Mouse (Mus musculus) liver, embryonic 16.5 days (tissue): ENCODE results near the gene Rbm8a2. TPM values are rescaled to one million over a fixed set of nuclear protein-coding genes. Genes with fewer than 3 reads are reported as not detected.

Experiments used
- ATAC-seq: fragments of 200-750 bp; cut with Nextera tagmentation; 2 replicates; pipeline ENCODE4 v1.8.0; 2017; ENCODE audit warnings: low read depth, mild to moderate bottlenecking, moderate number of reproducible peaks, moderate library complexity
- H3K27ac ChIP-seq: fragments of 300-500 bp; sonication (generic); 2 replicates; pipeline ENCODE4 v1.5.1; 2014; ENCODE audit warnings: mild to moderate bottlenecking, low read length
- H3K27me3 ChIP-seq: fragments of 300-500 bp; sonication (generic); 2 replicates; pipeline ENCODE4 v1.6.1; 2014; ENCODE audit warnings: low read depth, low read length, mixed read lengths; ENCODE audit not compliant: control insufficient read depth, insufficient read depth
- H3K36me3 ChIP-seq: fragments of 300-500 bp; sonication (generic); 2 replicates; pipeline ENCODE4 v1.6.1; 2014; ENCODE audit warnings: mild to moderate bottlenecking; ENCODE audit not compliant: control insufficient read depth, insufficient read depth
- H3K4me1 ChIP-seq: fragments of 300-500 bp; sonication (generic); 2 replicates; pipeline ENCODE4 v1.6.1; 2014; ENCODE audit warnings: low read depth, low read length, mixed read lengths; ENCODE audit not compliant: control insufficient read depth
- H3K4me2 ChIP-seq: fragments of 300-500 bp; sonication (generic); 2 replicates; pipeline ENCODE4 v1.6.1; 2014; ENCODE audit warnings: low read depth, low read length, mixed read lengths
- H3K4me3 ChIP-seq: fragments of 300-500 bp; sonication (generic); 2 replicates; pipeline ENCODE4 v1.5.1; 2014; ENCODE audit warnings: low read depth, mild to moderate bottlenecking, low read length
- H3K9ac ChIP-seq: fragments of 300-500 bp; sonication (generic); 2 replicates; pipeline ENCODE4 v1.6.1; 2014; ENCODE audit warnings: low read depth, low read length
- H3K9me3 ChIP-seq: fragments of 300-500 bp; sonication (generic); replicated peaks from 2 replicates; pipeline ENCODE4 v1.6.1; 2016; ENCODE audit warnings: low read length; ENCODE audit not compliant: control insufficient read depth
- WGBS: fragments of 180-500 bp; shearing (Covaris S2); extraction: QIAGEN DNeasy Blood & Tissue Kit; methylation state at CpG from one replicate; pipeline ENCODE4 v1.1.7; 2014; ENCODE audit not compliant: insufficient replicate concordance; 5-methylcytosine and 5-hydroxymethylcytosine counted together
- polyA plus RNA-seq: library from polyadenylated mRNA; unstranded; fragments of >200 nt; fragmentation: Nextera tagmentation; extraction: Ambion mirVana; gene quantifications from 2 replicates; pipeline ENCODE4 v1.2.1, GENCODE M21; 2015

Rbm8a2 gene
- polyA plus RNA-seq, 1 experiment from 2014 or later, result 0.14 TPM

DNA sequence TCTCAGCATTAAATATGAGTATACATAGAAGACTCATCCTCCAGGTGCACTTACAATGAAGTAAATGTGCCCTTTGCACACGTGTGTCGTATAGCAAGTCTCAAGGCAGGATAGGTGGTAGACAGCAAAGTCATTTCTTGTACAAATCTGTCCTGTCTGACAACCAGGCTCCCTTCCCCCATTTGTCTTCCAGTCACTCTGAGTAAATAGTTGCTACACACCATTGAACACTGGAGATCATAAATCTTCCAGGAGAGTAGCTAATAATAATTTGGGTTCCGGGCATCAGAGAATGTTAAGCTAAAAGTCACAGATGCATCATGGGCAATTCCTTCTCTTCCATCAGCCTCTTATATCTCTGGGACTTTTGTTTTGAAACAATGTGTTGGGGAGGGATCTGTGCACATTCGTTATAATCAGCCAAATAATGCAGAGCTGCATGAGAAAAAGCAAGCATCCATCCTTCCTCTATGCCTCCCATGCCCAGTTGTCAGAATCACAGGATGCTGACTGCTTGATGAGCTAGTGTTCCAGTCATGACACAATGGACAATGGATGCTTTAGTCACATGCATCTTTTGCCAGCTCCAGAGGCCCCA, 32.1 kb downstream of the Rbm8a2 start:
- H3K27me3 ChIP-seq, result no peaks in the 10 kb centered on the region
- H3K36me3 ChIP-seq, result no peaks in the 10 kb centered on the region
- no peak overlapping the region for H3K9ac ChIP-seq
- H3K4me1 ChIP-seq, result no peaks in the 10 kb centered on the region
- H3K27ac ChIP-seq, result no peak overlapping the region
- no peak for ATAC-seq
- no peak overlapping the region for H3K4me3 ChIP-seq
- H3K4me2 ChIP-seq, result no peak overlapping the region
- no peaks in the 10 kb centered on the region for H3K9me3 ChIP-seq
- 49% methylated on average over 4 of the region's 4 CpGs for WGBS

DNA sequence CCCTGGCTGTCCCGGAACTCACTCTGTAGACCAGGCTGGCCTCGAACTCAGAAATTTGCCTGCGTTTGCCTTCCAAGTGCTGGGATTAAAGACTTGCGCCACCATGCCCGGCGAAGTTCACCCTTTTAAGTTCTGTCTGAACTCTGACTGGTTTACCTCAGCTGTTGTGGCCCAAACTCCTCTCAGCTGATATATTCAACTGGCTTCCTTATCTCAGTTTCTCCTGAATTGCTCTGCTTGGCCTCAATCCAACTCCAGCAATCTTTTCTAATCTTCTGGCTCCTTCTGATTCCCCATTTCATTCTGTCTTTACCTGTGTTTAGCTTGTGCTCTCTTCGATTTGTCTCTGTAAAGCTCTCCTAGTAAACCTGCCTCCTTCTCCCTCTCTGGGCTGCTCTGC, 35.7 kb downstream of the Rbm8a2 start:
- ATAC-seq, result no peak
- Histone ChIP-seq H3K9ac (no peak overlapping the region), H3K36me3 (no peaks in the 10 kb centered on the region), H3K4me2 (no peak overlapping the region), H3K9me3 (no peaks in the 10 kb centered on the region), H3K27ac (no peak overlapping the region), H3K4me3 (no peak overlapping the region), H3K4me1 (no peaks in the 10 kb centered on the region), H3K27me3 (no peaks in the 10 kb centered on the region)
- WGBS, result 74% methylated on average over 7 of the region's 7 CpGs

DNA sequence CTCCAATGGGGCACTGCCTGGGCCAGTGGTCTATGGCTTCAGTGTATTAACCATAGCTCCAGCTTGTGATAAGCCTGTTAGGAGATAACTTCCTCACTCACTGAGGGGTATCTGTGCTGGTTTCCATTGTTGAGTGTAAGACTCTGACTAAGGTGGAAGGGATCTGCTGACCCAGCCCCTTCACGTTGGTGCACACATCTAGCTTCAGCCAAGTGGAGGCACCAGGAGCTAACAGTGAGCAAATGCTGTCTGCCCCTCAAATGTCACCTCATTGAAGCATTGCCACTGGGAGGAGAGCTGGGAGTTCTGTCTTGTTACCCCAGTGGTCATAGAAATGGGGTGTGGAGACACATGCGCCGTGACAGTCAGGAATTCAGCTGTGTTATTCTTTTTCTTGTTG, 40.2 kb downstream of the Rbm8a2 start:
- H3K9ac ChIP-seq, result no peak overlapping the region
- no peaks in the 10 kb centered on the region for H3K9me3 ChIP-seq
- H3K4me1 ChIP-seq, result no peaks in the 10 kb centered on the region
- H3K36me3 ChIP-seq, result no peaks in the 10 kb centered on the region
- H3K27ac ChIP-seq, result no peak overlapping the region
- H3K4me2 ChIP-seq, result no peak overlapping the region
- 75% methylated on average over 3 of the region's 3 CpGs for WGBS
- no peak for ATAC-seq
- no peaks in the 10 kb centered on the region for H3K27me3 ChIP-seq
- no peak overlapping the region for H3K4me3 ChIP-seq

DNA sequence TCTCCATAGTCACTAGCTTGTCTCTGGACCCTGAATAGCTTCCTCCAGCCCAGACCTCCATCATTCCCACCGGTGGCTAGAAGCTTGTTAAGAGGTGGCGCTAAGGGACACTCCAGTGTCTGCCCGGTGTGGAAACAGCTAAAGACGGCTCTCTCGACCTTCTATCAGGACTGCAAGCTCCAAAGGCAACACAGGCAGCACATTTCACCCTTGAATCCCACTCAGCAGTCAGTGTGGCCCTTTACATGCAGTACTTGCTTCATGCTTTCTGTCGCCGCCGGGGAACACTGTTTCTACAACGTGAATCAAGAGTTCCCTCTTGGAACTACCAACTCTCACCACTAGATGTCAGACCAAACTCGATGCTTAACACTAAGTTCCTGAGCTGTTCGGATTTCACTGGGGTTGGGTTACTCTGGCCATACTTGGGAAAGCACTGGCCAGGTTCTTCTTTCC, 42.6 kb downstream of the Rbm8a2 start:
- Histone ChIP-seq H3K9ac (no peak overlapping the region), H3K27ac (no peak overlapping the region), H3K36me3 (no peaks in the 10 kb centered on the region), H3K4me3 (no peak overlapping the region), H3K9me3 (no peaks in the 10 kb centered on the region), H3K27me3 (no peaks in the 10 kb centered on the region), H3K4me1 (no peaks in the 10 kb centered on the region), H3K4me2 (no peak overlapping the region)
- ATAC-seq, result no peak
- WGBS, result 12% methylated on average over 11 of the region's 11 CpGs

DNA sequence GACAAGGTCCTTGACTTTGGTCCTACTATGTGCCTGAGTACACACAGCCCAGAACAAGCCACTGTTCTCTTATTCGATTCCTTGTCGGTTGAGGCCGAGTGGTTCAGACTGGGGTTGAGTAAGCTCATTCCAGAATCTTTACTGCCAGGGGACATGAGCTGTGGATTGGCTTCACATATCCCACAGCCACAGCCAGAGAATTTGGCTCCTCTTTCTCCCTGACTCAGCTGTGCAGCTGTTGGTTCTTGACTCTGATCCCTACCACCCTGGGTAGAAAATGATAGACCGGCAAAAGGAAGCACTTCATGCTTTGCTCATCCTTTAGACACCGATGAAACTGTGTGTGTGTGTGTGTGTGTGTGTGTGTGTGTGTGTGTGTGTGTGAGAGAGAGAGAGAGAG, 47.5 kb downstream of the Rbm8a2 start:
- 84% methylated on average over 5 of the region's 5 CpGs for WGBS
- Histone ChIP-seq H3K9me3 (no peaks in the 10 kb centered on the region), H3K4me3 (no peak overlapping the region), H3K4me1 (no peaks in the 10 kb centered on the region), H3K27ac (no peak overlapping the region), H3K4me2 (no peak overlapping the region), H3K9ac (no peak overlapping the region), H3K27me3 (no peaks in the 10 kb centered on the region), H3K36me3 (no peaks in the 10 kb centered on the region)
- no peak for ATAC-seq

Other genes with a start within 250 kb of the Rbm8a2 start
- 27.8 and 28.5 TPM in 2 replicates for gene Exo1, start 98.5 kb downstream of the Rbm8a2 start, polyA plus RNA-seq
- gene Gm38100, start 58.8 kb downstream of the Rbm8a2 start, polyA plus RNA-seq, result not detected in 2 replicates